Mouse (Mus musculus): ENCODE measurements around the gene Slc13a2. TPM values are rescaled to one million over a fixed set of nuclear protein-coding genes. Genes with fewer than 3 reads are reported as not detected.

The Slc13a2 gene
- total RNA-seq, 2 experiments from 2014 or later: not detected

GRCm38 (mm10) chr11:78435776-78436349, 13.8 kb upstream of the Slc13a2 start:
- peak in 1 of 2 experiments; percentile 27 for DNase-seq
- intact Hi-C loops (cut with DNase I): no loop called here

GRCm38 (mm10) chr11:78434052-78434451, 12.0 kb upstream of the Slc13a2 start:
- intact Hi-C loops (cut with DNase I): no loop called here
- no peak for DNase-seq

GRCm38 (mm10) chr11:78431176-78431575, 9.2 kb upstream of the Slc13a2 start:
- intact Hi-C loops (cut with DNase I): no loop called here

GRCm38 (mm10) chr11:78430195-78430878, 8.3 kb upstream of the Slc13a2 start:
- intact Hi-C loops (cut with DNase I): no loop called here
- no peak for DNase-seq

More at GRCm38 (mm10) chr11:78431176-78431575, 9.2 kb upstream of the Slc13a2 start:
- DNase-seq: no peak

GRCm38 (mm10) chr11:78428309-78428708, 6.3 kb upstream of the Slc13a2 start:
- intact Hi-C loops (cut with DNase I): no loop called here
- DNase-seq: no peak

GRCm38 (mm10) chr11:78427655-78428054, 5.6 kb upstream of the Slc13a2 start:
- no peak for DNase-seq
- intact Hi-C loops (cut with DNase I): no loop called here

GRCm38 (mm10) chr11:78425572-78425971, 3.6 kb upstream of the Slc13a2 start:
- intact Hi-C loops (cut with DNase I): no loop called here
- DNase-seq: no peak

GRCm38 (mm10) chr11:78424352-78424751, 2.3 kb upstream of the Slc13a2 start:
- peak; percentile 21 to 22 for DNase-seq
- intact Hi-C loops (cut with DNase I): no loop called here

GRCm38 (mm10) chr11:78421201-78422009, 612 bp downstream of the Slc13a2 start:
- no peak for DNase-seq
- intact Hi-C loops (cut with DNase I): no loop called here

- no peak for DNase-seq
- intact Hi-C loops (cut with DNase I): no loop called here
These were observed 1.6 kb downstream of the Slc13a2 start for GRCm38 (mm10) chr11:78420263-78420889.

- intact Hi-C loops (cut with DNase I): no loop called here
These were observed 5.2 kb downstream of the Slc13a2 start for GRCm38 (mm10) chr11:78416854-78417253.

GRCm38 (mm10) chr11:78412861-78413260, 9.2 kb downstream of the Slc13a2 start:
- no peak for DNase-seq
- intact Hi-C loops (cut with DNase I): no loop called here

More at GRCm38 (mm10) chr11:78416854-78417253, 5.2 kb downstream of the Slc13a2 start:
- no peak for DNase-seq

- no peak for DNase-seq
- intact Hi-C loops (cut with DNase I): no loop called here
These were observed 9.6 kb downstream of the Slc13a2 start for GRCm38 (mm10) chr11:78412324-78412850.

- intact Hi-C loops (cut with DNase I): no loop called here
- DNase-seq: peak; percentile 17 to 18
These were observed 10.3 kb downstream of the Slc13a2 start for GRCm38 (mm10) chr11:78411606-78412323.

GRCm38 (mm10) chr11:78408256-78409240, 13.5 kb downstream of the Slc13a2 start:
- no peak for DNase-seq
- intact Hi-C loops (cut with DNase I): no loop called here

- no peak for DNase-seq
- intact Hi-C loops (cut with DNase I): no loop called here
These were observed 20.0 kb downstream of the Slc13a2 start for GRCm38 (mm10) chr11:78402062-78402461.

- intact Hi-C loops (cut with DNase I): no loop called here
- no peak for DNase-seq
These were observed 20.5 kb downstream of the Slc13a2 start for GRCm38 (mm10) chr11:78401469-78401868.

GRCm38 (mm10) chr11:78400936-78401335, 21.1 kb downstream of the Slc13a2 start:
- intact Hi-C loops (cut with DNase I): no loop called here
- no peak for DNase-seq

GRCm38 (mm10) chr11:78399680-78400079, 22.3 kb downstream of the Slc13a2 start:
- intact Hi-C loops (cut with DNase I): no loop called here
- peak; percentile 68 to 85 for DNase-seq

Data from heart, postnatal 10 days (tissue).